Mouse (Mus musculus): ENCODE measurements at regions not wholly inside any gene's neighbourhood (a gene's known extent, or its start where the extent isn't known, plus 50 kb on each side); places are given as distances from the start of the nearest gene placed in this dataset.

DNA sequence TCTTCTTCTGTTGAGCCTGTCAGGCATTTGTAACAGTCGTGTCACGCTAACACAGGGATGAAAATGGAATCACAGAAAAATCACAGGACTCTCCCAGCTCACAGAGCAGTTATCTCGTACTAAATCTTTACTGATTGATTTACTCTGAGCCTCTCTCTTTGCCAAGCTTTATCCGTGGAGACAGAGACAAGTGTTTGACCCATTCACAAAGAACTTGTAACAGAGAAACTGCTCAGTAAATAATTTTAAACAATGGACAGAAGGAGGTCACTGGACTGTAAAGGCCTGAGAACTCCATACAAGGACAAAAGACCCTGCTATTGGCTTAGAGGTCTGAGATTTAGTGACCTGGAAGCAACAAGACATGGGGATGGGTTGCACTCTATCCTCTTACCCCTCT, 66.5 kb downstream of the Nps start:
- DNase-seq: no peak

DNA sequence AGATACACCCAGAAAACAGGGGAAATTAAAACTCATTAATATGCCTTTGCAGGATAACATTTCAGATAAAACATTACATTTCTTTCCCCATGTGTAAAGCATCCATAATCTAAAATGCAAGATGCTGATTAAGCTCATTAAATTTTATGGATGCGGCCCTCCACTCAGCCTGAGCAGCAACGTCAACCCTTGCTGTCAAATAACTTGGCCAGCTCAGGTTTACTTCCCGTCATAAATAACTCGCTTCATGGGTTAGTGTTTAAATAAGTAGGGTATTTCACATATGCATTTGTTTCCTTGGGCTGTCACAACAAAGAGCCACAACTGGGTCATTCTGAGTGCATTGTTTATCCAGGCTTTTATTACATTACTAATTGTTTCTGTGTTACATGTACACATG, 65.1 kb upstream of the Foxi2 start:
- DNase-seq: no peak

DNA sequence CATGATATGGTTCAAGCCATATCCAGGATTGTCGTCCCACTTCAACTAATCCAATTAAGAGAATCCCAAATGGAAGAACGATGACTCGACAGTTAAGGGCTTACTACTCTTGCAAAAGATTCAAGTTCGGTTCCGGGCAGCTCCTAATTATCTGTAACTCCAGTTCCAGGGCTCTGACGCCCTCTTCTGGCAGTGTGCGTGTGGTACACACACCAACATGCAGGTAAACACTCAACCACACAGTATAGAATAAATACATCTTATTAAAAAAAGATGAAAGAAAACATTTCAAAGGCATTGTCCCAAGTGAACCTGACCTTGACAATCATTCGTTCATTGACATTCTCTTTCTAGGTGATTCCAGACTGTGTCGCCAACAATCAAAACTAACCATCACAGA, 63.4 kb upstream of the Foxi2 start:
- DNase-seq: no peak

DNA sequence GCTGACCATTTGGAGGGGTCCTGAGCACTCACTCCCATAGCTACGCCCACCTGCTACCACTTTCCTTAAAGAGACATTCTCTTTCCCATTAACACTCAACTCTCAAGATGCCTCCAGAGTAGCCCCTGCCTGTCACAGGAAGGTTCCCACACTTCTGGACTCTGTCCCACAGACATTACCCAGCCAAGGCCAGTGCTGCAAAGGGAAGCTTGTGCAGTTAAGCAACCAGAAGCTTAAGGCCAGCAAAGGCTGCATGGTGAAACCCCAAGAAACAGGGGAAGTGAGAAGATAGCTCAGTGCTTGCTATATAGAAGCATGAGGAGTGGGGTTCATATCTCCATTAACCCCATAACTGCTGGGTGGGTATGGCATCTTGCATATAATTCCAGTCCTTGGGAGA, 52.3 kb upstream of the Foxi2 start:
- peak; percentile 43 for DNase-seq
